Comparison of ENCODE assay signal across 23 mouse cellular contexts in genomic region chr12:85193146-85193545, GRCm38 (mm10). TPM values are rescaled to one million over a fixed set of nuclear protein-coding genes. Genes with fewer than 3 reads are reported as not detected.
DNase-seq lines count a peak whose midpoint lies in the region; ATAC-seq and TF ChIP-seq lines count a peak whose summit lies in the region.
"Had no signal": no experiment of that assay in that cellular context is flagged by ENCODE, and none has a peak within 500 bp of the region (broad histone marks: within the 10 kb centered on the region; RNA-seq: fewer than 3 reads in every experiment).

No protein-coding gene starts in this region.

- H3K4me2 ChIP-seq in heart, embryonic 12.5 days: no peak overlapping the region
- H3K4me2 ChIP-seq in kidney, embryonic 16.5 days (replicated peaks; ENCODE audit: low read depth, low read length): no peak overlapping the region
- peak overlapping the region; percentile 70 for H3K4me2 ChIP-seq in myocyte (ENCODE audit: low read depth)
- H3K4me2 ChIP-seq: forebrain, embryonic 12.5 days; limb, embryonic 13.5 days; liver, embryonic 11.5 days; neural tube, embryonic 13.5 days had no signal

- TF ChIP-seq CTCF in thymus, adult 2 months (IDR thresholded peaks at IDR 0.05; ENCODE audit: borderline replicate concordance, control insufficient read depth, extremely low read depth, insufficient read depth, low read length, poor library complexity): no peak

- no peak overlapping the region for H3K9ac ChIP-seq in heart, embryonic 12.5 days
- 0 out of 2 replicates have a peak overlapping the region, but pooled peaks have one; percentile 31 for H3K9ac ChIP-seq in kidney, embryonic 16.5 days (replicated peaks; ENCODE audit: low read length)
- H3K9ac ChIP-seq: embryonic facial prominence, embryonic 15.5 days; forebrain, embryonic 12.5 days; forebrain, postnatal 0 days; neural tube, embryonic 13.5 days had no signal

- no peak for TF ChIP-seq POLR2A in thymus, adult 2 months (IDR thresholded peaks at IDR 0.05; ENCODE audit: control insufficient read depth, extremely low read depth, insufficient read depth, low read length, poor library complexity)
- no peak for TF ChIP-seq POLR2A in myocyte (IDR thresholded peaks at IDR 0.05; ENCODE audit: insufficient read length, low read depth)

- no peaks in the 10 kb centered on the region for H3K9me3 ChIP-seq in heart, embryonic 10.5 days
- no peaks in the 10 kb centered on the region for H3K9me3 ChIP-seq in heart, embryonic 12.5 days (replicated peaks)
- H3K9me3 ChIP-seq in kidney, embryonic 16.5 days (ENCODE audit: low read length): no peaks in the 10 kb centered on the region
- H3K9me3 ChIP-seq: embryonic facial prominence, embryonic 15.5 days; forebrain, embryonic 12.5 days; limb, embryonic 13.5 days; megakaryocyte, embryonic 14.5 days; neural tube, embryonic 13.5 days had no signal

- H3K79me2 ChIP-seq in myocyte (ENCODE audit: control insufficient read depth, insufficient read depth): no peaks in the 10 kb centered on the region

- no peaks in the 10 kb centered on the region for H3K36me3 ChIP-seq in heart, embryonic 10.5 days
- no peaks in the 10 kb centered on the region for H3K36me3 ChIP-seq in heart, embryonic 12.5 days
- no peaks in the 10 kb centered on the region for H3K36me3 ChIP-seq in kidney, embryonic 16.5 days (ENCODE audit: insufficient read depth, low read length)
- H3K36me3 ChIP-seq in thymus, adult 2 months (ENCODE audit: control insufficient read depth, insufficient read depth, low read length): no peaks in the 10 kb centered on the region
- no peaks in the 10 kb centered on the region for H3K36me3 ChIP-seq in myocyte (ENCODE audit: control insufficient read depth, insufficient read depth)
- H3K36me3 ChIP-seq: embryonic facial prominence, embryonic 15.5 days; forebrain, embryonic 12.5 days; limb, embryonic 13.5 days; neural tube, embryonic 13.5 days had no signal

- no peak for DNase-seq in heart, embryonic 10.5 days (ENCODE audit: low spot score)
- DNase-seq in kidney, postnatal 10 days: no peak
- no peak for DNase-seq in thymus, adult 2 months
- DNase-seq in thymus, postnatal 25 days: no peak
- DNase-seq in spleen, postnatal 4 days (ENCODE audit: low spot score in 2 of 2): no peak
- DNase-seq: adrenal gland, postnatal 25 days; cerebellum, adult 18-20 months; forebrain, postnatal 0 days; kidney, adult 8-10 months; right cerebral cortex, postnatal 4 days had no signal

- 82% methylated on average over 10 of the region's 10 CpGs for WGBS in heart, embryonic 10.5 days
- 85% methylated on average over 10 of the region's 10 CpGs for WGBS in heart, embryonic 12.5 days
- WGBS in kidney, embryonic 16.5 days: 82% methylated on average over 10 of the region's 10 CpGs
- 47% methylated on average over 10 of the region's 10 CpGs for WGBS in thymus, adult 2 months

- ATAC-seq in heart, embryonic 12.5 days (ENCODE audit: insufficient number of reproducible peaks, low FRiP score): no peak
- no peak for ATAC-seq in kidney, embryonic 16.5 days (ENCODE audit: low FRiP score, low TSS enrichment)
- ATAC-seq: CD4-positive, CD25-positive, alpha-beta regulatory T cell, adult 4 months; midbrain, embryonic 16.5 days had no signal

- 0 out of 2 replicates have a peak overlapping the region, but pooled peaks have one; percentile 37 for H3K27ac ChIP-seq in heart, embryonic 10.5 days
- no peak overlapping the region for H3K27ac ChIP-seq in heart, embryonic 12.5 days (ENCODE audit: poor library complexity, severe bottlenecking)
- peak overlapping the region; percentile 30; the same call in 1 of the 2 replicates for H3K27ac ChIP-seq in kidney, embryonic 16.5 days (ENCODE audit: low read length)
- H3K27ac ChIP-seq in thymus, adult 2 months (ENCODE audit: control insufficient read depth, insufficient read depth, low read length): peak overlapping the region; percentile 38
- H3K27ac ChIP-seq: forebrain, embryonic 12.5 days; layer of hippocampus, adult 2 months; left cerebral cortex, adult 2 months; neural tube, embryonic 13.5 days had no signal

- H3K4me1 ChIP-seq in heart, embryonic 10.5 days: peaks cover 44% of the 10 kb centered on the region
- H3K4me1 ChIP-seq in heart, embryonic 12.5 days (replicated peaks): peaks cover 47% of the 10 kb centered on the region
- H3K4me1 ChIP-seq in kidney, embryonic 16.5 days (ENCODE audit: insufficient read depth, low read length): peaks cover 43% of the 10 kb centered on the region
- peaks cover 39% of the 10 kb centered on the region for H3K4me1 ChIP-seq in thymus, adult 2 months (replicated peaks; ENCODE audit: control insufficient read depth, insufficient read depth, low read length)

- peaks cover 29% of the 10 kb centered on the region; the same call in 1 of the 2 replicates for H3K27me3 ChIP-seq in heart, embryonic 10.5 days (ENCODE audit: insufficient read depth, poor library complexity, severe bottlenecking)
- peaks cover 14% of the 10 kb centered on the region; the same call in 1 of the 2 replicates for H3K27me3 ChIP-seq in heart, embryonic 12.5 days (replicated peaks)
- H3K27me3 ChIP-seq in kidney, embryonic 16.5 days (ENCODE audit: insufficient read depth, low read length): no peaks in the 10 kb centered on the region
- H3K27me3 ChIP-seq in thymus, adult 2 months (ENCODE audit: control insufficient read depth, insufficient read depth, low read length): no peaks in the 10 kb centered on the region
- H3K27me3 ChIP-seq in myocyte (ENCODE audit: control insufficient read depth, insufficient read depth, insufficient read length): no peaks in the 10 kb centered on the region
- H3K27me3 ChIP-seq: embryonic facial prominence, embryonic 15.5 days; limb, embryonic 13.5 days; neural tube, embryonic 13.5 days had no signal

- H3ac ChIP-seq in myocyte (ENCODE audit: control insufficient read depth, insufficient read length): no peak overlapping the region

- no peak overlapping the region for H3K4me3 ChIP-seq in heart, embryonic 10.5 days
- no peak overlapping the region for H3K4me3 ChIP-seq in heart, embryonic 12.5 days
- H3K4me3 ChIP-seq in kidney, embryonic 16.5 days (ENCODE audit: low read length): no peak overlapping the region
- no peak overlapping the region for H3K4me3 ChIP-seq in thymus, adult 2 months (ENCODE audit: control insufficient read depth, insufficient read depth, low read length)
- H3K4me3 ChIP-seq in myocyte: no peak overlapping the region
- H3K4me3 ChIP-seq: embryonic facial prominence, embryonic 15.5 days; forebrain, embryonic 12.5 days; layer of hippocampus, adult 2 months; left cerebral cortex, adult 2 months; limb, embryonic 13.5 days; neural tube, embryonic 13.5 days had no signal

TF ChIP-seq in myocyte, 11 proteins besides CTCF, POLR2A, EP300 and RAD21:
- TF ChIP-seq TCF12 (IDR thresholded peaks at IDR 0.05; ENCODE audit: insufficient read depth, poor library complexity, severe bottlenecking) (no peak), CEBPB (IDR thresholded peaks at IDR 0.05; ENCODE audit: insufficient read depth, poor library complexity, severe bottlenecking) (no peak), TCF3 (IDR thresholded peaks at IDR 0.05; ENCODE audit: insufficient read length, low read depth) (no peak), MYOG (IDR thresholded peaks at IDR 0.05; ENCODE audit: control insufficient read depth in 1 of 3, insufficient read depth in 1 of 3, insufficient read length in 2 of 3, low read depth in 2 of 3) (no peak), E2F4 (IDR thresholded peaks at IDR 0.05; ENCODE audit: insufficient read depth) (no peak), SRF (IDR thresholded peaks at IDR 0.05; ENCODE audit: control insufficient read depth, insufficient read length, low read depth) (no peak), POLR2AphosphoS2 (IDR thresholded peaks at IDR 0.05; ENCODE audit: insufficient read length, low read depth) (no peak), MYOD1 (IDR thresholded peaks at IDR 0.05; ENCODE audit: control insufficient read depth in 1 of 3, insufficient read length in 2 of 3, low read depth in 2 of 3) (no peak), REST (IDR thresholded peaks at IDR 0.05; ENCODE audit: insufficient read depth, insufficient read length) (no peak), USF1 (IDR thresholded peaks at IDR 0.05; ENCODE audit: low read depth) (no peak), MAX (IDR thresholded peaks at IDR 0.05; ENCODE audit: low read depth) (no peak)

RNA-seq across cellular contexts. Expression of gene Pgf, which starts 15.6 kb away (rescaled TPM):
- 9.3 and 13.6 TPM in 2 replicates for polyA plus RNA-seq in heart, embryonic 10.5 days (2016; fragmentation: Nextera tagmentation; extraction: Ambion mirVana)
- 8.3 TPM in 2 replicates for polyA plus RNA-seq in heart, embryonic 12.5 days (2016; fragmentation: Nextera tagmentation; extraction: Ambion mirVana)
- 16.9 and 18.4 TPM in 2 replicates for polyA plus RNA-seq in kidney, embryonic 16.5 days (2015; fragmentation: Nextera tagmentation; extraction: Ambion mirVana)
- 1.3 and 2.1 TPM in 2 replicates for polyA plus RNA-seq in thymus, adult 2 months (2012; rRNA removed)
- 41.9 TPM for polyA plus RNA-seq in myocyte (2012; fragmentation: generic; extraction: Trizol)
- polyA plus RNA-seq: CD4-positive, CD25-positive, alpha-beta regulatory T cell, adult 4 months had no signal

RNA-seq across cellular contexts. Expression of gene Eif2b2, which starts 26.1 kb away (rescaled TPM):
- 71.5 and 91.3 TPM in 2 replicates for polyA plus RNA-seq in heart, embryonic 10.5 days (2016; fragmentation: Nextera tagmentation; extraction: Ambion mirVana)
- polyA plus RNA-seq in heart, embryonic 12.5 days (2016; fragmentation: Nextera tagmentation; extraction: Ambion mirVana): 49.0 and 51.3 TPM in 2 replicates
- 108 and 110 TPM in 2 replicates for polyA plus RNA-seq in kidney, embryonic 16.5 days (2015; fragmentation: Nextera tagmentation; extraction: Ambion mirVana)
- polyA plus RNA-seq in thymus, adult 2 months (2012; rRNA removed): 191 and 250 TPM in 2 replicates
- polyA plus RNA-seq in myocyte (2012; fragmentation: generic; extraction: Trizol): 342 TPM

RNA-seq across cellular contexts. Expression of gene Rps6kl1, which starts 42.1 kb away (rescaled TPM):
- 1.4 and 1.5 TPM in 2 replicates for polyA plus RNA-seq in heart, embryonic 10.5 days (2016; fragmentation: Nextera tagmentation; extraction: Ambion mirVana)
- polyA plus RNA-seq in heart, embryonic 12.5 days (2016; fragmentation: Nextera tagmentation; extraction: Ambion mirVana): 1.2 and 1.6 TPM in 2 replicates
- 0.86 and 1.1 TPM in 2 replicates for polyA plus RNA-seq in kidney, embryonic 16.5 days (2015; fragmentation: Nextera tagmentation; extraction: Ambion mirVana)
- 3.7 and 11.4 TPM in 2 replicates for polyA plus RNA-seq in thymus, adult 2 months (2012; rRNA removed)
- polyA plus RNA-seq in myocyte (2012; fragmentation: generic; extraction: Trizol): 0.53 TPM
